ENCODE assay signal across 8 mouse cellular contexts in genomic region chr13:99353490-99353851, GRCm38 (mm10). TPM values are rescaled to one million over a fixed set of nuclear protein-coding genes. Genes with fewer than 3 reads are reported as not detected.
A peak's percentile ranks its signal among the peaks of the same experiment; 100 is the strongest.
DNase-seq lines count a peak whose midpoint lies in the region; ATAC-seq and TF ChIP-seq lines count a peak whose summit lies in the region.

No protein-coding gene starts in this region.

- WGBS in lung, embryonic 14.5 days = 6% methylated on average over 7 of the region's 7 CpGs
- 13% methylated on average over 7 of the region's 7 CpGs for WGBS in limb, embryonic 12.5 days
- WGBS in neural tube, embryonic 15.5 days = 9% methylated on average over 7 of the region's 7 CpGs

- no peaks in the 10 kb centered on the region for H3K27me3 ChIP-seq in lung, embryonic 14.5 days (ENCODE audit: insufficient read depth, low read length)
- no peaks in the 10 kb centered on the region for H3K27me3 ChIP-seq in limb, embryonic 12.5 days
- no peaks in the 10 kb centered on the region for H3K27me3 ChIP-seq in neural tube, embryonic 15.5 days (replicated peaks)

- peak overlapping the region; percentile 58 for H3K9ac ChIP-seq in lung, embryonic 14.5 days
- peak overlapping the region; percentile 44; the same call in 1 of the 2 replicates for H3K9ac ChIP-seq in limb, embryonic 12.5 days (replicated peaks)
- peak overlapping the region; percentile 45 for H3K9ac ChIP-seq in neural tube, embryonic 15.5 days (replicated peaks)

- TF ChIP-seq CTCF in lung, embryonic 14.5 days (IDR thresholded peaks at IDR 0.05; ENCODE audit: low read depth) = no peak

- no peak for DNase-seq in lung, embryonic 14.5 days
- no peak for DNase-seq in lung, postnatal 36 days
- DNase-seq in left cerebral cortex, adult 9 months (ENCODE audit: low spot score in 2 of 2) = no peak
- DNase-seq in right cerebral cortex, postnatal 36 days (ENCODE audit: low spot score in 2 of 2) = no peak
- DNase-seq in lung, postnatal 14 days = no peak

- peaks cover 25% of the 10 kb centered on the region for H3K36me3 ChIP-seq in lung, embryonic 14.5 days (ENCODE audit: insufficient read depth)
- peaks cover 38% of the 10 kb centered on the region for H3K36me3 ChIP-seq in limb, embryonic 12.5 days
- peaks cover 15% of the 10 kb centered on the region for H3K36me3 ChIP-seq in neural tube, embryonic 15.5 days

- no peaks in the 10 kb centered on the region for H3K4me1 ChIP-seq in lung, embryonic 14.5 days (ENCODE audit: insufficient read depth)
- peaks cover 6% of the 10 kb centered on the region; the same call in 1 of the 2 replicates for H3K4me1 ChIP-seq in limb, embryonic 12.5 days (replicated peaks)
- H3K4me1 ChIP-seq in neural tube, embryonic 15.5 days = peaks cover 7% of the 10 kb centered on the region

- peak overlapping the region; percentile 78 for H3K4me2 ChIP-seq in lung, embryonic 14.5 days
- peak overlapping the region; percentile 57 for H3K4me2 ChIP-seq in limb, embryonic 12.5 days
- H3K4me2 ChIP-seq in neural tube, embryonic 15.5 days = peak overlapping the region; percentile 75

- no peak; the same call in 1 of the 2 replicates for ATAC-seq in lung, embryonic 14.5 days (ENCODE audit: insufficient read depth)
- peak; percentile 39 for ATAC-seq in erythroblast, adult 5-6 weeks (replicated peaks; ENCODE audit: low FRiP score, poor library complexity, severe bottlenecking)
- ATAC-seq in limb, embryonic 12.5 days (ENCODE audit: insufficient number of reproducible peaks, insufficient read depth, low FRiP score, low TSS enrichment, low read depth) = peak; percentile 30; the same call in 1 of the 2 replicates
- ATAC-seq in neural tube, embryonic 15.5 days (ENCODE audit: low FRiP score) = no peak

- H3K27ac ChIP-seq in lung, embryonic 14.5 days (ENCODE audit: low read depth) = peak overlapping the region; percentile 82
- peak overlapping the region; percentile 74 for H3K27ac ChIP-seq in limb, embryonic 12.5 days
- peak overlapping the region; percentile 88 for H3K27ac ChIP-seq in neural tube, embryonic 15.5 days (replicated peaks)

- H3K9me3 ChIP-seq in lung, embryonic 14.5 days (ENCODE audit: low read depth, low read length) = no peaks in the 10 kb centered on the region
- no peaks in the 10 kb centered on the region for H3K9me3 ChIP-seq in limb, embryonic 12.5 days
- no peaks in the 10 kb centered on the region for H3K9me3 ChIP-seq in neural tube, embryonic 15.5 days (replicated peaks)

- H3K4me3 ChIP-seq in lung, embryonic 14.5 days (ENCODE audit: low read depth, low read length) = peak overlapping the region; percentile 39
- peak overlapping the region; percentile 39 for H3K4me3 ChIP-seq in limb, embryonic 12.5 days (replicated peaks)
- H3K4me3 ChIP-seq in neural tube, embryonic 15.5 days (replicated peaks) = peak overlapping the region; percentile 49

RNA-seq across cellular contexts. Expression of gene Mrps27, which starts 8.9 kb away (rescaled TPM):
- polyA plus RNA-seq in lung, embryonic 14.5 days (2014; fragmentation: Nextera tagmentation; extraction: Ambion mirVana) = 60.9 and 63.0 TPM in 2 replicates
- total RNA-seq in erythroblast, adult 5-6 weeks (2015; ENCODE audit: low replicate concordance) = 3.6 TPM in 1 of 2 replicates, not detected in the other
- total RNA-seq in erythroblast, adult 5-6 weeks (2017; ENCODE audit: low replicate concordance) = 1.9 and 3.5 TPM in 2 replicates
- polyA plus RNA-seq in limb, embryonic 12.5 days (2016; fragmentation: Nextera tagmentation; extraction: Ambion mirVana) = 66.2 and 69.6 TPM in 2 replicates
- polyA plus RNA-seq in neural tube, embryonic 15.5 days (2015; fragmentation: Nextera tagmentation; extraction: Ambion mirVana) = 40.9 and 47.3 TPM in 2 replicates

RNA-seq across cellular contexts. Expression of gene Ptcd2, which starts 9.0 kb away (rescaled TPM):
- polyA plus RNA-seq in lung, embryonic 14.5 days (2014; fragmentation: Nextera tagmentation; extraction: Ambion mirVana) = 47.3 and 48.8 TPM in 2 replicates
- 5.6 and 13.8 TPM in 2 replicates for total RNA-seq in erythroblast, adult 5-6 weeks (2015; ENCODE audit: low replicate concordance)
- total RNA-seq in erythroblast, adult 5-6 weeks (2017; ENCODE audit: low replicate concordance) = 5.6 and 10.0 TPM in 2 replicates
- 47.4 and 49.2 TPM in 2 replicates for polyA plus RNA-seq in limb, embryonic 12.5 days (2016; fragmentation: Nextera tagmentation; extraction: Ambion mirVana)
- 57.1 and 59.6 TPM in 2 replicates for polyA plus RNA-seq in neural tube, embryonic 15.5 days (2015; fragmentation: Nextera tagmentation; extraction: Ambion mirVana)

Comparison
In these comparisons a context has a peak if more than half of its experiments do, and no peak if none do; other contexts are left out.
1. ATAC-seq: peak in erythroblast, adult 5-6 weeks (single experiment) and limb, embryonic 12.5 days (single experiment); none in lung, embryonic 14.5 days (single experiment) and neural tube, embryonic 15.5 days (single experiment).
2. Peak in every context shown above with its lines, with median percentiles within 50 percentile points of each other: H3K27ac ChIP-seq, H3K4me2 ChIP-seq, H3K4me3 ChIP-seq and H3K9ac ChIP-seq.